Mouse (Mus musculus) mouse embryonic stem cell (cell line): ENCODE results near the gene Vps33b.

ENCODE experiments used
- in situ Hi-C, 2 experiments: fragments of 300-500 bp; cut with MboI; formaldehyde crosslinking; loops; 1 replicate in 1 of 2; 3 replicates in 1 of 2; pipeline ENCODE4 v1.14.3; 2019 to 2020; ENCODE audit warnings: low sequenced_read_pairs in 2 of 2, low pct_unique_long_range_greater_than_20kb in 1 of 2, mixed read lengths in 1 of 2; ENCODE audit not compliant: unreplicated experiment in 1 of 2

Vps33b gene

GRCm38 (mm10) chr7:80340793-80341192, 71.3 kb downstream of the Vps33b start, which contains the start of gene Unc45a:
Gene Unc45a, minus strand, starts transcription at chr7:80341005.
- in situ Hi-C loops, result loop anchor here in 1 of 2 experiments (5.0 kb wide), 1 partner anchor 37 kb away; no protein-coding TSS in a partner anchor
